Mouse (Mus musculus) kidney, embryonic 15.5 days (tissue): ENCODE results near the gene Rere. TPM values are rescaled to one million over a fixed set of nuclear protein-coding genes. Genes with fewer than 3 reads are reported as not detected.
A peak's percentile ranks its signal among the peaks of the same experiment; 100 is the strongest.

Source experiments
- ATAC-seq: fragments of 200-750 bp; cut with Nextera tagmentation; replicated peaks from 2 replicates; pipeline ENCODE4 v1.8.0; 2017; ENCODE audit warnings: moderate TSS enrichment; ENCODE audit not compliant: low FRiP score
- H3K27ac ChIP-seq: fragments of 300-500 bp; sonication (generic); 2 replicates; pipeline ENCODE4 v1.5.1; 2015; ENCODE audit warnings: mild to moderate bottlenecking, inconsistent platforms
- H3K27me3 ChIP-seq: fragments of 300-500 bp; sonication (generic); 2 replicates; pipeline ENCODE4 v1.6.1; 2015; ENCODE audit warnings: inconsistent platforms
- H3K36me3 ChIP-seq: fragments of 300-500 bp; sonication (generic); 2 replicates; pipeline ENCODE4 v1.6.1; 2015; ENCODE audit warnings: inconsistent platforms
- H3K4me1 ChIP-seq: fragments of 300-500 bp; sonication (generic); 2 replicates; pipeline ENCODE4 v1.6.1; 2015; ENCODE audit warnings: inconsistent platforms
- H3K4me2 ChIP-seq: fragments of 300-500 bp; sonication (generic); 2 replicates; pipeline ENCODE4 v1.6.1; 2015; ENCODE audit warnings: moderate library complexity, mild to moderate bottlenecking, inconsistent platforms
- H3K4me3 ChIP-seq: fragments of 300-500 bp; sonication (generic); replicated peaks from 2 replicates; pipeline ENCODE4 v1.5.1; 2015; ENCODE audit warnings: mild to moderate bottlenecking, inconsistent platforms
- H3K9ac ChIP-seq: fragments of 300-500 bp; sonication (generic); 2 replicates; pipeline ENCODE4 v1.6.1; 2015; ENCODE audit warnings: mild to moderate bottlenecking, inconsistent platforms
- H3K9me3 ChIP-seq: fragments of 300-500 bp; sonication (generic); replicated peaks from 2 replicates; pipeline ENCODE4 v1.6.1; 2016; ENCODE audit warnings: inconsistent platforms
- WGBS: fragments of 180-500 bp; shearing (Covaris S2); methylation state at CpG from one replicate; pipeline ENCODE4 v1.1.7; 2015; ENCODE audit warnings: mixed read lengths; 5-methylcytosine and 5-hydroxymethylcytosine counted together
- polyA plus RNA-seq: library from polyadenylated mRNA; unstranded; fragments of >200 nt; fragmentation: Nextera tagmentation; extraction: Ambion mirVana; gene quantifications from 2 replicates; pipeline ENCODE4 v1.2.1, GENCODE M21; 2015

Gene Rere
- polyA plus RNA-seq, 1 experiment from 2014 or later = 35.1 TPM

DNA sequence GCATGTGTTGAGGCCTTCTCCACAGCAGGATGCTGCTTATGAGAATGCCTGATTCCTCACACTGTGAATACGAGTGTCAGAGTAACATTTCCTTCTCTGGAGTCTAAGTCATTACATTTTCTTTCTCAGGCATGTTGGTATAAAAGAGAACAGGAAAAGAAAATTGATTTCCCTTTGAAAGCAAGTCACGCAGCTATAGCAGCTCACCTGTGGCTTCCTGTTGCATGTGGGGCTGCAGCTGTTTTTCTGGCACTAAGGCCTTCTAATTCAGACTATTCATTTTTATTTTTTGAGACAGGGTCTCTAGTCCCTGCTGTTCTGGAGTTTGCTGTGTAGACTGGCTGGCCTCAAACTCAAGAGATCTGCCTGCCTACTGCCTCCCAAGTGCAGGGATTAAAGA, 117.6 kb downstream of the Rere start:
- H3K9me3 ChIP-seq = no peaks in the 10 kb centered on the region
- no peak for ATAC-seq
- WGBS = 63% methylated on average over 2 of the region's 2 CpGs
- H3K4me3 ChIP-seq = no peak overlapping the region
- peak overlapping the region; percentile 11; the same call in 1 of the 2 replicates for H3K27ac ChIP-seq
- H3K9ac ChIP-seq = no peak overlapping the region
- H3K27me3 ChIP-seq = no peaks in the 10 kb centered on the region
- H3K4me2 ChIP-seq = no peak overlapping the region
- no peaks in the 10 kb centered on the region for H3K36me3 ChIP-seq
- peaks cover 82% of the 10 kb centered on the region for H3K4me1 ChIP-seq

DNA sequence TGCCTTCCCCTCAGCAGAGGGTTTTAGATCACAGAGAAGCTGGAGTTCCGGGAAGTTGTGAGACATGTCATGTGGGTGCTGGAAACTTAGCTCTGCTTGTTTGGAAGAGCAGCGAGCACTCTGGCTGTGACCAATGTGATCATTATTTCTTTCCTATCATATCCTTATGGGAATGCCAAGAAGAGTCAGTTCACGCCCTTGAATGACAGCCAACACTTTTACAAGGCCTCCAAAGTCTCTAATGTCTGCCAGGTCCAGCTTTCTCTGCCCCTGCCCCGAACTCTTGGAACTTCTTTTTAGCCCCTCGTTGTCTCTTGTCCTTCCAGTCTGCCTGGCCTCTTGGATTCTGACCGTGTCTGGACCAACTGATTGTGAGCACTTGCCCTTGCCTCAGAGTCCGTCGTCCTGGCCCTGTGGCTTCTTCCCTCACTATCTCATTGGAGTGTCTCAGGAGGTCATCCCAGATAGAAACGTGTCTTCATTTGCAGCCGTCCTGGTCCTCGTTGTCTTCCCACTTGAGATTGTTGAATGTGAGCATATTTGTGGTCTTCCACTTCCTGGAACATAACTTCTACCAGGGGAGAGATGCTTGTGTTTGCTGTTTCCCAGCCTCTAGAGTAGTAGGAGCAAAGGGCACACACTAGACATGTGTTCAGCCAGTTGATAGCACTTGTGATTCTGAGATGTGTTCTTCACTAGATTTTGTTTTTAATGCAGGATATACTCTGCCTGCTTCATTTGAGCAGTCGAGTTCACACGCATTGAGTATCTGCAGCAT, 120.6 kb downstream of the Rere start:
- H3K9me3 ChIP-seq = no peaks in the 10 kb centered on the region
- H3K36me3 ChIP-seq = peaks cover 8% of the 10 kb centered on the region
- peaks cover 80% of the 10 kb centered on the region for H3K4me1 ChIP-seq
- WGBS = 62% methylated on average over 13 of the region's 13 CpGs
- H3K9ac ChIP-seq = no peak overlapping the region
- H3K4me3 ChIP-seq = no peak overlapping the region
- no peak for ATAC-seq
- H3K27me3 ChIP-seq = no peaks in the 10 kb centered on the region
- H3K27ac ChIP-seq = no peak overlapping the region
- H3K4me2 ChIP-seq = no peak overlapping the region

DNA sequence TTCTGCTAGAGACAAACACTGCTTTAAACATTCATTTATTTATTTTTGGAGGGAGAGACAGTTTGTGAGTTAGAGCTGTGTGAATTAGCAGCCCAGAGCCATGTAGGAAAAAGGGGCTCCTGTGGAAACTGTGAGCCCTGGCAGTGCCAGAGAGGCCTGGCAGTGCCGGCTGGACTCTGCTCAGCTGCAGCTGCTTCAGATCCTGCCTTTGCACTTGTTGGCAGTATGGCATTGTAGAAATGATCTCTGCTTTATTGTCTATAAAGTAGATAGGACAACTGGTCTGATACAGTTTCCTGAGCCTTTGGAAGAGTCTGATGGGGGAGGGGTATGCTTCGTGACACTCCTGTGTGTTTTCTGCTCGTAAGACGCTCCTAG, 121.2 kb downstream of the Rere start:
- peaks cover 14% of the 10 kb centered on the region for H3K36me3 ChIP-seq
- H3K9me3 ChIP-seq = no peaks in the 10 kb centered on the region
- no peak overlapping the region for H3K9ac ChIP-seq
- no peak overlapping the region for H3K27ac ChIP-seq
- no peaks in the 10 kb centered on the region for H3K27me3 ChIP-seq
- peaks cover 74% of the 10 kb centered on the region for H3K4me1 ChIP-seq
- no peak for ATAC-seq
- H3K4me3 ChIP-seq = no peak overlapping the region
- H3K4me2 ChIP-seq = no peak overlapping the region
- 62% methylated on average over 4 of the region's 4 CpGs for WGBS

DNA sequence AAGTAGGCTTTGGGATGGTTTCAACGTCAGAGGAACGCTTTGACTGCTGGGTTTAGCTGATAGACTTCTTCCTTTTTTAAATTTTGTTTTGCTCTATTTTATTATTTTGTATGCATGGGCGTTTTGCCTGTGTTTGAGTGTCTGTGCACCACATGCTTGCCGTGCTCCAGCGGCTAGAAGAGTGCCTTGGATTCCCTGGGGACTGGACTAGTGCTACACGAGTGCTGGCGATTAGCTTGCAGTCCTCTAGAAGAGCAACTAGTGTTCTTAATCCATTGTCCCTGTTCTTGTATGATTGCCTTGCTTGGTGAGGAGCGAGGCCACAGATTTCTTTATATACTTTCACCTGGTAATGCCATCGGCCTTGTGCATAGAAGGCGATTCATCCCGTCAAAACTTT, 122.5 kb downstream of the Rere start:
- Histone ChIP-seq H3K9me3 (no peaks in the 10 kb centered on the region), H3K27ac (peak overlapping the region; percentile 58), H3K9ac (no peak overlapping the region), H3K4me1 (peaks cover 65% of the 10 kb centered on the region), H3K27me3 (no peaks in the 10 kb centered on the region), H3K36me3 (peaks cover 25% of the 10 kb centered on the region), H3K4me3 (no peak overlapping the region), H3K4me2 (no peak overlapping the region)
- ATAC-seq = no peak
- WGBS = 56% methylated on average over 11 of the region's 11 CpGs

DNA sequence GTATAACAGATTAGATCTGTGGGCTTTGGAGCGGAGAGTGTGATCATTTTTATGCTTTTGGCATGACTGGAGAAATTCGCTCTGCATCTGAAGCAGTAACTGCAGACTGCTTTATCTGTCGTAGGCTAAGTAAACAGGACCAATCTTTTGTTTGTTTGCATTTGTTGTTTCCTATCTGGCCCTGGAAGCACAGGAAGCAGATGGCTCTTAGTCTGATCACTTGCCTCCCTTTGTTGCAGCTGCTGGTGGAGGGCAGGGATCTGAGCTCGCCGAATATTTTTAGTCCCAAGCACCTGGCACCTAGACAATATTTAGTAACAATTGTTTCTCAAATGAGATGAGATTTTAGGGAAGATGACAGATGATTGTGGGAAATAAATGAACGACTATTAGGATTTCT, 123.1 kb downstream of the Rere start:
- no peak for ATAC-seq
- peaks cover 61% of the 10 kb centered on the region for H3K4me1 ChIP-seq
- no peaks in the 10 kb centered on the region for H3K27me3 ChIP-seq
- no peak overlapping the region for H3K9ac ChIP-seq
- no peaks in the 10 kb centered on the region for H3K9me3 ChIP-seq
- 44% methylated on average over 6 of the region's 6 CpGs for WGBS
- 0 out of 2 replicates have a peak overlapping the region, but pooled peaks have one; percentile 58 for H3K27ac ChIP-seq
- no peak overlapping the region for H3K4me2 ChIP-seq
- H3K4me3 ChIP-seq = no peak overlapping the region
- H3K36me3 ChIP-seq = peaks cover 31% of the 10 kb centered on the region

DNA sequence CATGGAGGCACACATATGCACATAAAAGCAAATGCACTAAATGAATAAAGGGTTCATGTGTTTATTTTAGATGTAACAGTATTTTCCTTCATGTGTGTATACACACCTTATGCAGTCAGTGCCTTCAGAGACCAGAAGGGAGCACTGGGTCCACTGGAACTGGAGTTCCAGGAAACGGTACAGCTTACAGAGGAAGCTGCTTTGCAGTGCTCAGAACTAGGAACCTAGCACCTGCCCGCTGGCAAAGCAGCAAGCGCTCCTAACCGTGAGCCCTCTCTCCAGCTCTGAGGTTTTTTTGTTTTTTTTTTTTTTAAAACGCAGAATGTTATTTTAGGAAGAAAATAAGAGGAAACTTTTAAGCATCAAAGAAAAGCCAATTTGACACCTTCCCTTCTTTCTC, 124.3 kb downstream of the Rere start:
- ATAC-seq = no peak
- no peaks in the 10 kb centered on the region for H3K9me3 ChIP-seq
- H3K4me1 ChIP-seq = peaks cover 61% of the 10 kb centered on the region
- no peak overlapping the region for H3K9ac ChIP-seq
- H3K4me2 ChIP-seq = no peak overlapping the region
- H3K27ac ChIP-seq = no peak overlapping the region
- no peaks in the 10 kb centered on the region for H3K27me3 ChIP-seq
- H3K36me3 ChIP-seq = peaks cover 39% of the 10 kb centered on the region
- no peak overlapping the region for H3K4me3 ChIP-seq
- WGBS = 71% methylated on average over 5 of the region's 5 CpGs

DNA sequence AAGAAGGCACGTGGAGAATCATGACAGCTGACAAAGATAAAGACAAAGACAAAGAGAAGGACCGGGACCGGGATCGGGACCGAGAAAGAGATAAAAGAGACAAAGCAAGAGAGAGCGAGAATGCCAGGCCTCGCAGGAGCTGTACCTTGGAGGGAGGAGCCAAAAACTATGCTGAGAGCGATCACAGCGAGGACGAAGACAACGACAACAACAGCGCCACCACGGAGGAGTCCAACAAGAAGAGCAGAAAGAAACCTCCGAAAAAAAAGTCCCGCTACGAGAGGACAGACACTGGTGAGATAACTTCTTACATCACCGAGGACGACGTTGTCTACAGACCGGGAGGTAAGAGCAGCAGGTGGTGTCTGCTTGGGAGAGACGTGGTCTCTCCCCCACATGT, 124.9 kb downstream of the Rere start:
- no peak for ATAC-seq
- Histone ChIP-seq H3K9me3 (no peaks in the 10 kb centered on the region), H3K9ac (no peak overlapping the region), H3K27ac (no peak overlapping the region), H3K27me3 (no peaks in the 10 kb centered on the region), H3K4me3 (no peak overlapping the region), H3K4me2 (0 out of 2 replicates have a peak overlapping the region, but pooled peaks have one; percentile 0), H3K4me1 (peaks cover 57% of the 10 kb centered on the region), H3K36me3 (peaks cover 39% of the 10 kb centered on the region)
- 79% methylated on average over 21 of the region's 21 CpGs for WGBS

DNA sequence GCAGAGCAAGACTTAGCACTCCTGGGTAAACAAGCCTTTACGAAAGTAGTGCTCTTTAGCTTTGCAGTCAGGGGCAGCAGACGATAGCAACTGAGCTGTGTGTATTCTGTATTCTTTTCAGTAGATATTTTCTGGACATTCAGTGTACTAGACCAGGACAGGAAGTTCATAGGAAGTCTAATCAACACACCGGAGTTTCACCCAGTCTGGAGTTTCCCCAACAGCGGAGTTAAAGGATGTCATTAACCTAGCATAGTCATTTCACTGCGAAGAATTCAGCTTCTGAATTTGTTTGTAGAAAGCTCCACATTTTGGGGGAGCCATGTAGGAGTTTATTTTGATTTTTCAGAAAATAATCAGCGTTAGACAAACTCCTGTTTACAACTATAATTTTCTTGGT, 125.4 kb downstream of the Rere start:
- H3K27me3 ChIP-seq = no peaks in the 10 kb centered on the region
- H3K27ac ChIP-seq = no peak overlapping the region
- no peak for ATAC-seq
- peaks cover 39% of the 10 kb centered on the region for H3K36me3 ChIP-seq
- H3K4me1 ChIP-seq = peaks cover 52% of the 10 kb centered on the region
- 0 out of 2 replicates have a peak overlapping the region, but pooled peaks have one; percentile 0 for H3K4me2 ChIP-seq
- H3K4me3 ChIP-seq = no peak overlapping the region
- no peak overlapping the region for H3K9ac ChIP-seq
- H3K9me3 ChIP-seq = no peaks in the 10 kb centered on the region
- 78% methylated on average over 6 of the region's 6 CpGs for WGBS

DNA sequence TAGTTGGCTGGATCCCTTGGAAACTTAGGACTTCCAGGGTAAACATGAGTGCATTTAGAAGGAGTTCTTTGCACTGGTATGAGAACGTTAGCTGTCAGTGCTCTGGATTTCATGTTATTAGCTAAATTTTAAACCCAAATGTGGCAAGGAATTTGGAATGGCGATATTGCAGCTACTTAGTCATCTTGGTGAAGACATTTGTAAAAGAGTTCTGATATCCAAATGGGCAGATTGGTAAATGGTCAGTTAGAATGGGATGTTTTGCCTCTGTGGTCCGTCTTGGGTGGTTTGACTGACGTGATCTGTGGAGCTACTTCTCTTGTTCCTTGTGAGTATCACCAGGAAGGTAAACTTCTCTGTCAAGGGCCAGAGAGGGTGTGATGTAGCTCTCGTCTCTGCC, 132.8 kb downstream of the Rere start:
- H3K9me3 ChIP-seq = no peaks in the 10 kb centered on the region
- no peak overlapping the region for H3K9ac ChIP-seq
- H3K36me3 ChIP-seq = peaks cover 27% of the 10 kb centered on the region
- 68% methylated on average over 5 of the region's 5 CpGs for WGBS
- peaks cover 33% of the 10 kb centered on the region for H3K4me1 ChIP-seq
- ATAC-seq = no peak
- no peaks in the 10 kb centered on the region for H3K27me3 ChIP-seq
- H3K27ac ChIP-seq = peak overlapping the region; percentile 81
- H3K4me2 ChIP-seq = no peak overlapping the region
- H3K4me3 ChIP-seq = no peak overlapping the region

DNA sequence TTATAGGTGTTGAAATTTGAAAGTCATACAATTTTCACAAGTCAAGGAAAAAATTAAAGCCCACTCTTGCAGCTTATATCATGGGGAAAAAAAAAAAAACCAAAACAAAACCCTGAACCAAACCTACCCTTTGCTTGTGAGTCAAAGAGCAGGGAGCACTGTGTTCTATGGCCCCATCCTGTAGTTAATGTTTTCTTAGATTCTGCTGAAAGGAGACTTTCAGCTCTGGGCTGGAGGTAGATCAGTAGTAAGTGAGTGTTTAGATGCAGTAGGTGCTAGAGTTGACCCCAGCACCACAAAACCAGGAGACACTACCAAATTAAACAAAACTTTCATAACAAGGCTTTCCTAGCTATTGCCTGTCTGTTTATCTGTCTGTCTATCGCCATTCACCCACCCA, 133.3 kb downstream of the Rere start:
- Histone ChIP-seq H3K9me3 (no peaks in the 10 kb centered on the region), H3K4me3 (no peak overlapping the region), H3K4me2 (no peak overlapping the region), H3K27me3 (no peaks in the 10 kb centered on the region), H3K27ac (peak overlapping the region; percentile 81), H3K36me3 (peaks cover 23% of the 10 kb centered on the region), H3K4me1 (peaks cover 30% of the 10 kb centered on the region), H3K9ac (no peak overlapping the region)
- ATAC-seq = no peak
- 89% methylated on average over 1 of the region's 1 CpGs for WGBS

DNA sequence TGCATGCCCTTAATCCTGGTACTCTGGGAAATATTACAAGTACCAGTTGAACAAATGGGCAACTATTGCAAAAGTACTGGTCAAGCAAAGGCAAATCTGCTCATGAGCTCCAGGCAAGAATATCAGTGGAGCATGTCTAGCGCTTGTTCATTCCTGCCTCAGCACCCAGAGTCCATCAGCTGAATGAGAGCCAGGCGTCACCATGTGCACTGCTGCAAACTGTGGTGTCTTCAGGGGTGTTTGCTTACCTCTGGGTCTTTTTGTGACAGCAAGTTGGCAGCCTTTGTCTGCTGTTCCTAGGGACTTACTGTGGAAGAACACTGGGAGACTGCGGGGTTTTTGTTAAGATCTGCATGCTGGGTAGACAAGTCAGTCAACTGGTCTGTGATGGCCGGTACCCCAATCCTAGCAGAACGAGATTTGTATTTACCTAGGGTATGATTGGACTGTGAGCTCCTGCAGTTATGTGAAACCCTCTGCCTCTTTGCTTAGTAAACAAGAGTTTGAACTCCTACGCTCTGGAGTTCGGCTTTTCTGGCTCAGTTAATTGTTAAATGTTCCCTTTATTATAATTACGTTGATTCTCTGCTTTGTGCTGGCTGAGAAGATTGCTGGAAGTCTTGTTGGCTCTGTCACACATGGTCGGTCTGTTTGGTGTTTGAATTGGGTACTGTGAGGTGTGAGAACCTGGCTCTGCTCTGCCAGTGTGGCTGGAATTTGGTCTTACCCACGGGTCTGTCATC, 134.0 kb downstream of the Rere start:
- Histone ChIP-seq H3K9me3 (no peaks in the 10 kb centered on the region), H3K4me1 (peaks cover 28% of the 10 kb centered on the region), H3K27me3 (no peaks in the 10 kb centered on the region), H3K4me3 (no peak overlapping the region), H3K36me3 (peaks cover 20% of the 10 kb centered on the region), H3K27ac (peak overlapping the region; percentile 81), H3K9ac (no peak overlapping the region), H3K4me2 (peak overlapping the region; percentile 19; the same call in 1 of the 2 replicates)
- ATAC-seq = peak; percentile 67
- WGBS = 65% methylated on average over 10 of the region's 10 CpGs

DNA sequence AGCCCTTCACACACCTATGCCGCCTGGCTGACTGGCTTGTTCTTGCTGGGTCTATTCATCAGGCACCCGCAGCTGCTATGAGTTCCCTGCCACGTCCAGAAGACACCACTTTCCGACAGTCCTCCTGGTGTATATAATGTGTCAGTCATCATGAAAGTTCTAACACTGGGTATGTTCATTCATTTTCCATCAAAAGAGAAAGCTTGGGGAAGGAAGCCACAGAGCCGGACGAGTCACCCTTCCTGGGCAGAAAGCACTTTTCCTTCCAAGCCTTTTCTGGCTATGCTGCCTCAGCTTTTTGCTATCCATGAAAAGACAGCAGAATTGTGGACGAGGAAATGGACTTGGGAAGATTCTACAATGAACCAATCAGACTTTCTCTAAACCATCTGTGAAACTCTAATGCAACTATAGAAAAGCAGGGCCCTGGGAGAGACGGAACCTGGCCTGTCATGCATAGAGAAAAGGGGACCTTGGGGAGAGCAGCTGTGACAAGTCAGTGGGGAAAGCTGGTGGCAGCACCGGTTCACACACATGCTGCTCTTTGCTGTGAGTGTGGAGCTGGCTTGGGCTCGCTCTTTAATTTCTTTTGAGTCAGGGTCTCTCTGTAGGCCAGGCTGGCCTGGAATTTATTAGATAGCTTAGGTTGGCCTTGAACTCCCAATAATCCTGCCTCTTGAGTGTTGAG, 139.3 kb downstream of the Rere start:
- H3K4me3 ChIP-seq = no peak overlapping the region
- peaks cover 20% of the 10 kb centered on the region for H3K36me3 ChIP-seq
- no peak for ATAC-seq
- H3K27ac ChIP-seq = no peak overlapping the region
- H3K27me3 ChIP-seq = no peaks in the 10 kb centered on the region
- no peak overlapping the region for H3K9ac ChIP-seq
- no peak overlapping the region for H3K4me2 ChIP-seq
- H3K9me3 ChIP-seq = no peaks in the 10 kb centered on the region
- 85% methylated on average over 10 of the region's 10 CpGs for WGBS
- peaks cover under 1% of the 10 kb centered on the region; the same call in 1 of the 2 replicates for H3K4me1 ChIP-seq
